Mouse (Mus musculus) lung, adult 2 months (tissue): ENCODE data around the gene Nrbp1.

Source experiments
- CTCF ChIP-seq: fragments of 200-500 bp; IDR thresholded peaks from 2 replicates; pipeline ENCODE4 v1.5.1; 2011; ENCODE audit warnings: mild to moderate bottlenecking, low read length, control low read depth; ENCODE audit not compliant: insufficient read depth
- POLR2A ChIP-seq: fragments of 200-500 bp; IDR thresholded peaks from 2 replicates; pipeline ENCODE4 v1.6.1; 2011; ENCODE audit warnings: low read depth, mild to moderate bottlenecking, control low read depth, low read length, borderline replicate concordance; ENCODE audit errors: extremely low read depth

- TF ChIP-seq CTCF: no peak
- TF ChIP-seq POLR2A: no peak
Observed at GRCm38 (mm10) chr5:31218294-31218693, 22.4 kb upstream of the Nrbp1 start.
